Mouse (Mus musculus): ENCODE results near the gene Rhoa.

GRCm38 (mm10) chr9:108264191-108264921, 41.6 kb upstream of the Rhoa start:
- TF ChIP-seq CTCF (IDR thresholded peaks at IDR 0.05; ENCODE audit: borderline replicate concordance, control insufficient read depth, extremely low read depth, insufficient read depth, low read length, poor library complexity) (no peak), POLR2A (IDR thresholded peaks at IDR 0.05; ENCODE audit: control insufficient read depth, extremely low read depth, insufficient read depth, low read length, poor library complexity) (no peak)

Data from thymus, adult 2 months (tissue).